Mouse (Mus musculus): ENCODE data around the gene Bcl2.
A peak's percentile ranks its signal among the peaks of the same experiment; 100 is the strongest.

Bcl2 gene

GRCm38 (mm10) chr1:106628279-106628678 is 85.8 kb downstream of the Bcl2 start:
- no peak for DNase-seq (ENCODE audit: low read depth, low spot score)

- DNase-seq (ENCODE audit: low read depth, low spot score): peak; percentile 65
Observed at GRCm38 (mm10) chr1:106627241-106627640, 86.8 kb downstream of the Bcl2 start.

GRCm38 (mm10) chr1:106620174-106620931 is 93.7 kb downstream of the Bcl2 start:
- no peak for DNase-seq (ENCODE audit: low read depth, low spot score)

GRCm38 (mm10) chr1:106618814-106619213 is 95.3 kb downstream of the Bcl2 start:
- no peak for DNase-seq (ENCODE audit: low read depth, low spot score)

GRCm38 (mm10) chr1:106616955-106617354 is 97.1 kb downstream of the Bcl2 start:
- DNase-seq (ENCODE audit: low read depth, low spot score): no peak

- DNase-seq (ENCODE audit: low read depth, low spot score): no peak
Observed at GRCm38 (mm10) chr1:106613371-106613770, 100.7 kb downstream of the Bcl2 start.

- DNase-seq (ENCODE audit: low read depth, low spot score): no peak
Observed at GRCm38 (mm10) chr1:106612166-106613031, 101.7 kb downstream of the Bcl2 start.

GRCm38 (mm10) chr1:106611246-106611645 is 102.8 kb downstream of the Bcl2 start:
- DNase-seq (ENCODE audit: low read depth, low spot score): no peak

GRCm38 (mm10) chr1:106608098-106608778 is 105.8 kb downstream of the Bcl2 start:
- DNase-seq (ENCODE audit: low read depth, low spot score): no peak

GRCm38 (mm10) chr1:106606951-106607350 is 107.1 kb downstream of the Bcl2 start:
- DNase-seq (ENCODE audit: low read depth, low spot score): no peak

- no peak for DNase-seq (ENCODE audit: low read depth, low spot score)
Observed at GRCm38 (mm10) chr1:106603406-106603805, 110.7 kb downstream of the Bcl2 start.

GRCm38 (mm10) chr1:106602941-106603340 is 111.1 kb downstream of the Bcl2 start:
- no peak for DNase-seq (ENCODE audit: low read depth, low spot score)

- DNase-seq (ENCODE audit: low read depth, low spot score): no peak
Observed at GRCm38 (mm10) chr1:106602536-106602935, 111.5 kb downstream of the Bcl2 start.

GRCm38 (mm10) chr1:106601247-106601646 is 112.8 kb downstream of the Bcl2 start:
- no peak for DNase-seq (ENCODE audit: low read depth, low spot score)

GRCm38 (mm10) chr1:106600841-106601240 is 113.2 kb downstream of the Bcl2 start:
- no peak for DNase-seq (ENCODE audit: low read depth, low spot score)

- DNase-seq (ENCODE audit: low read depth, low spot score): no peak
Observed at GRCm38 (mm10) chr1:106598292-106598583, 115.8 kb downstream of the Bcl2 start.

GRCm38 (mm10) chr1:106597575-106598291 is 116.3 kb downstream of the Bcl2 start:
- no peak for DNase-seq (ENCODE audit: low read depth, low spot score)

GRCm38 (mm10) chr1:106596380-106596779 is 117.7 kb downstream of the Bcl2 start:
- DNase-seq (ENCODE audit: low read depth, low spot score): no peak

- DNase-seq (ENCODE audit: low read depth, low spot score): no peak
Observed at GRCm38 (mm10) chr1:106595286-106595885, 118.7 kb downstream of the Bcl2 start.

- no peak for DNase-seq (ENCODE audit: low read depth, low spot score)
Observed at GRCm38 (mm10) chr1:106591180-106591774, 122.8 kb downstream of the Bcl2 start.

GRCm38 (mm10) chr1:106589141-106589540 is 124.9 kb downstream of the Bcl2 start:
- DNase-seq (ENCODE audit: low read depth, low spot score): peak; percentile 35
